Mouse (Mus musculus) retina, postnatal 7 days (tissue): ENCODE data around the gene Slc25a42.

ENCODE experiments used
- DNase-seq: peaks from one replicate; pipeline ENCODE4 v3.0.0-alpha.2; 2012; ENCODE audit warnings: low read depth, low spot score

Gene Slc25a42

DNA sequence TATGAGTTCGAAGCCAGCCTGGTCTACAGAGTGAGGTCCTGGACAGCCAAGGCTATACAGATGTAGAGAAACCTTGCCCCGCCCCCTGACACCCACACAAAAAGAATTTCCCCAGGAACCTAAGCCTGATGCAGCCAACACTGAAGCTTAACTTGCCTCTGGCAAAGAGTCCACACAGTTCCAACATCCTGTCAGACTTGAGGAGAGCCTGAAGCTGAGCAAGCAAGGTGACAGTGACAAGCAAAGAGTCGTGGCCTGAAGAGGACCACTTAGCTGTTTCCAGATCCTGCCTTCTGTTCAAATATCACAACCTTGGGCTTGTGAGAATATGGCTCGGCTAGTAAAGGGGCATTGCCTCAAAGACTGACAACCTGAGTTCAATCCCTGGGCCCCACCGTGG lies 3.0 kb upstream of the Slc25a42 start:
- no peak for DNase-seq

DNA sequence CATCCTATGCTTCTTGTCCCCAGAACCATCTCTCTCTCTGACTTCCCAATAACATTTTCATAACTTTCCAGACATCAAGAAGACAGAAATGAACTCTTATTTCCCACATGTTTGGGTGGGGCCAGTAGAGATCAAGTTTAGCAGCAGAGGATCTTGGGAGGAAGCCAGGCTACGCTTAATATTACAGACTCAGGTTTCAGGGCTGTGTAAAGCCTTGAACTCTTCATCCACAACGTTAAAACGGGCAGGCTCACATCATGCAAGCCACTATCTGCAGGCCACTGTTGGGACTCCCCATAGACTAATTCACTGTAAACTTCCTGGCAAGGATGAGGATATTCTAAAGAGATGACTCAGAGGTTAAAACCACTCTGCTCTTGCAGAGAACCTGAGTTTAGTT lies 2.3 kb upstream of the Slc25a42 start:
- DNase-seq = no peak

DNA sequence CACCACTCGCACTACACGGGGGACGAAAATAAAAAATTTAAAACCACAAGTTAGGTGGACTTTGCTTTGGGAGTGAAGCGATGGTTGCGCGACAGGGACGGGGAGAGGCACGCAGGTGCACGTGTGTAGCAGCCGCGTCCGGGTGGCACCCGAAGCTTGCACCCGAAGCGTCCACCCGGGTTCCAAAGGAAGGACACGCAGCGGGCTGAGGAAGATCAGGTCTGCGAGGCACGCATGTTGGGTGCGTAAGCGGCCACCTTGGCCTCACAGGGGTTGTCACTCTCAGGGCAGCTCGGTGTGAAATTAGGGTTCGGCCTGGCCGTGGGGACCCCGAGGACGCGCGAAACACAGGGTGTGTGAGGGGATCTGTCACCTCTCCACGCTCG lies 386 bp downstream of the Slc25a42 start:
- DNase-seq = no peak

DNA sequence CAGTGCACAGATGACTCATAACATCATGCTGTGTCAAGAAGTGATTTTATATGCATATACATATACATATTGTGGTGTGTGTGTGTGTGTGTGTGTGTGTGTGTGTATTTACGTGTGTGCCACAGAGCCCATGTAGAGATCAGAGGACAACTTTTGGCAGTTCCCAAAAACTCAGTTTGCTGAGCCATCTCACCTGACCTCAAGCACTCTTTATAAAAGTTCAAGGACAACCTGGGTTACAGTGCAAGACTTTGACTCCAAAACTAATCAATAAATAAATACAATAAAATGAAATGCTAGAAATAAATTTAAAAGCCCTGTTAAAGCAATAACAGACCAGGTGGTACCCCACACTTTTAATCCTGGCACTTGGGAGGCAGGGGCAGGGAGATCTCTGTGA lies 830 bp downstream of the Slc25a42 start:
- DNase-seq = no peak

DNA sequence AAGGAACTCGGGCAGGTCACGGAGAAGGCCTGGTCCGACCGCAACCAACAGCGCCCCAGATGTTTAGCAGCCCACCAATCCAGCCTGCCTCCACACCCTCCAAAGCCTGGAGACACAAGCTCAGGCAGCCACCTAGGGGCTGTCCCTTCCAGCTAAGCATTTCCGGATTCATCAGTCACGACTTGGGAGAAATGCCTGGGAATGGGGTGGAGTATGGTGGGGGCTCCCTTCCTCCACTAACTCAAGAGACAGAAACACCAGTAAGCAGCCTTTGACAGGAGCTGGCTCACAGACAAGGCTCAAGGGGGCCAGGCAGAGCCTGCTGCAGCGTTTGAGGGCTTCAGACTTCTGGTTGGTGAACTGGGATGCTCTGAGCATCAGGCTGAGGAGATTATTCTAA lies 1.6 kb downstream of the Slc25a42 start:
- no peak for DNase-seq

DNA sequence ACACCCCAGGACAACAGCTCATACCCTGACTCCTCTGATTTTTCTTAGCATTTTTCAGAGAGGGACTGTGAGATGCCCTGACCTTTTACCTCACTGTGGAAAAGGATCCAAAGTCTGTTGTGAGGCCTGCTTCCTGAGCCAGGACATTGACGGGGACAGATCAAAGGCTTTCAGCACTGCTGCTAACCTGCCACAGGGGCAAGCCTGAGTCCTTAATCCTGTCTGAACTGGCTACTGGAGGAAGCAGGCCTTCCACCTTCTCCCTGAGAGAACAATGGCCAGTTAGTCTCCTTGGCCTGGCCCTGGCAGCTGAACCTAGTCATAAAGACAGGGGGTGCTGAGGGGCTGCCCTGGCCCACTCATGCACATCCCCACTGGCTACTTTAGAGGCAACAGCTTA lies 4.0 kb downstream of the Slc25a42 start:
- DNase-seq = no peak

DNA sequence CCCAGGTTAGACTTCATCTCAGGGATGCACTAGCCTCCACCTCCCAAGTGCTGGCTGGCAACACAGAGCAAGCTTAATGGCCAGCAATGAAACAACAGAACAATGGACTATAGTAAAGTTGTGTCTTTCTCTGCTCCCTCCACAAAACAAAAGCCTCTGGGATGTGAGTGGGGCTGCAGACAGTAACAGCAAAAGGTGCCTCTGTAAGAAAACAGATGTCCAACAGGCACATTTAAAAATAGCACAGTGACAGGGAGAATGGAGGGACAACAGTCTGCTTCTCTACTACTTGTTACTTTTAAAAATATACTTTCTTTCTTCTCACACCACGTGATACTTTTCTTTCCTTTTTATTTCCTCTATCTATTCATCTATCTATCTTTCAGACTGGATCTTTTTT lies 7.3 kb downstream of the Slc25a42 start:
- DNase-seq = no peak

DNA sequence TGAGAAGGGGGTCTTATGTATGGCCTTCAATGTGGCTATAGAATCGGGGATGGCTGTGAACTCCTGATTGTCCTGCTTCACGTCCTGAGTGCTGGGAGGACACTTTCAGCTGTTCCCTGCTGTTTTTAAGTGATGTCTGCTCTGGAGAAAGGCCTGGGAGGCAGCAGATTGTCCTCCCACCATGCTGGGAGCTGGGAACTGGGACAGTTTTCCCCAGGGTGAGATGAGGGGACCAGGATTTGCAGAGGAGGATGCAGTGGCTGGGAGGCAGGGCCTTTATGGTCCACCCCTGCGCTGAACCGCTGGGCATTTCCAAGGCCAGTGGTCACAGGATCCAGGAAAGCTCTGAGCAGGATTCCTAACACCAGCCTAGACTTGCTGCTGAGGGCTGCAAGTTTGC lies 9.0 kb downstream of the Slc25a42 start:
- DNase-seq = no peak

DNA sequence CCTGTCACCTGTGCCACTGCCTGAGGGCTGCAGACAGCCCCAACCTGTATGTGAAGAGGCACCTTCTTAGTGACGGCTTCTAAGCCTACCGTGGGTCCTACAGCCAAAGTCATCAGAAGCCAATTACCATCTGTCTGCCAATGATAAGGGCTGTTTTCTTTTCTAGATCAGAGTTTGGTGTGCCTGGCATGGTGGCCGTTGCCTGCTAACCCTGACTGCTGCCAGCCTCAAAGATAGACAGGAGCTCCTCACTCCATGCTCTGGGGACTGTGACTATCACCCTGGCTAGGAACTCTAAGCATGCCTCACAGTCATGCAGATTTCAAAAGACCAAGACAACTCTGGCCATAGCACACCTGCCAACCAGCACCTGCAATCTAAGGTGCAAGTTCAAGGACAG lies 10.7 kb downstream of the Slc25a42 start:
- no peak for DNase-seq

DNA sequence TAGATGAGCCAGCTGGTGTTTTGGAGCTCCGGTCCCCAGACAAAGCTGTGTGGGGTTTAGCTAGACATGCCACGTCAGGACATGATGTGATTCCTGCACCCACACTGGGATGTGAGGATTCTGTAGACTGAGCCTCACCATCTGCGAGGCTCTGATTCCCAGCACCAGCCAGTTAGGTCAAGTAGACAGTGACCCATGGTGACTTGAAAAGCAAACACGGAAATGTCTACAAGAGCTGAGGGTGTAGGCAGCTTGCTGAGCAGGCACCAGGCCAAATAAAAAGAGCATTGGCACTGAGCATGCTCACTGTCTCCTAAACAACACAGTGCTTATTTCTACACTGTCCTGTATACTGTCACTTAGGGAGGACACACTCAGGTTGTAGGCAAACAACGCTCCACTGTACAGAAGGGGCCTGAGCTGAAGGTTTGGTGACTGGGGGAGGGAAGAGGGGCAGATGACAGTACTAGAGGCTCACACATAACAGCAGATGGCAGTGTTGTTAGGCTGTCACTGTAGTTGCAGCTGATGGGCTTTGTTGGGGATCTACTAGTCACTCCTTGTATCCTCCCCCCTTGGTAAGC lies 11.9 kb downstream of the Slc25a42 start:
- DNase-seq = no peak

DNA sequence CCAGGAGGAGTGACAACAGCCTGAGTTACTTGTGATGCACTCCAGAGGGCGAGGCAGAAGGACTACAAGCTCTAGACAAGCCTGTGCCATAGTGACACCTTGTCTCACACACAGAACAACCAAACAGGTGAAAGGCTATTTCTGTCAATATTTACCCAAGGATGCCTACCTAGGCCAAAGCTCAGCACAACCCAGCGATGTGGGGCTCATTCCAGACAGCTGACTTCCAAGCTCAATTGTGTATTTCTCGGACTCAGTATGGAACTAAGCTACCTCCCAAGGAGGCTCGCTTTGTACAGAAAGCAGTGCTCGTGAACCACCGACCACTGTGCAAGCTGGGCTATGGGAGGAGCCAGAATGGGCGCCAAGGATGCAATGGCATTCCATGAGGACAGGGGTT lies 14.5 kb downstream of the Slc25a42 start:
- DNase-seq = no peak

DNA sequence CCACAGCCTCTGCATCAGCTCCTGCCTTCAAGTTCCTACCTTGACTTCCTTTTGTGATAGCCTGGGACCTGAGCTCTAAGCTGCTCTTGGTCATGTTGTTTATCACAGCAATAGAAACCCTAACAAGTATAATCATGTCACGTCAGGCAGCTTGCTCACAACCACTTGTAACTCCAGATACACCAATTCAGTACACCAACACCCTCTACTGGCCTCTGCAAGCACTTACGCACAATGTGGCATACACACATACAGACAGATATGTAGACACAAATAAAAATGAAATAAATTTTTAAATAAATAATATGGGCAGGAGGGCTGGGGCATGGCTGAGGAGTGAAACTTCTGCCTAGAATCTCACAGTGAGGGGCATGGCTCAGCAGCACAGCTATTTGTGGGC lies 16.3 kb downstream of the Slc25a42 start:
- DNase-seq = no peak

DNA sequence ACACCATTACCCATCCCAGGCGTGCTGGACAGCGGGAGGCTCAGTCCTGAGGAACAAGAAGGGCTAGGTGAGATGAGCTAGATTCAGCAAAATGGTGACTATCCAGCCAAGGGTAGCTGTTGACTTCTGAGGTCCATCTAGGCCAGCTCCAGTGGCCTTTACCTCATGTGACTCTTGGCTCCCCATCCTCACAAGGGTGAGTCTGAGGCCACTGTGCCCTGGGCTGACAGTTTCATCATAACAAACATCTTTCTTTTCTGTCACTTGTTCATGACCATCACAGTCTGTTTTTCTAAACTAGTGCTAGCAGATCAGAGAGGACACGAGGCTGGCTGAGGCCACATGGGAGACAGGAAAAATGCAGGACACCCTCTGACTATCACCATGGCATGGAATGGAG lies 17.9 kb downstream of the Slc25a42 start:
- DNase-seq = no peak

DNA sequence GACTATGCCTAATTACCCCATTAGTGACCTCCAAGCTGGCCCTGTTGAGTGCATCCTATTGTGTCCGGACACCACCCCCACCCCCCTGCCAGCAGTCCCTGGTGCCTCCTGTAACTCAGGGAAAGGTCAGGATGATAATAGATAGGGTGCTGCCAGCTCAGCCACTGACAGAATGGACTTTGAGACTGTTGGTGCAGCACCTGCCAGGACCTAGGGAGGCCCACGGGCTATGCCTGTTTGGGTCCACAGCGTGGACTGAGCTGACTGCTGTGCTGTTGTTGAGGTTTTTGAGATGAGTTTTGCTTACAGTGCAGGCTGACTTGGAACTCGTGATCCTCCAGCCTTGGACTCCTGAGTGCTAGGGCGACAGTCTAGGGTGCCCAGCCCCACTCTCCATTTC lies 18.9 kb downstream of the Slc25a42 start:
- no peak for DNase-seq

DNA sequence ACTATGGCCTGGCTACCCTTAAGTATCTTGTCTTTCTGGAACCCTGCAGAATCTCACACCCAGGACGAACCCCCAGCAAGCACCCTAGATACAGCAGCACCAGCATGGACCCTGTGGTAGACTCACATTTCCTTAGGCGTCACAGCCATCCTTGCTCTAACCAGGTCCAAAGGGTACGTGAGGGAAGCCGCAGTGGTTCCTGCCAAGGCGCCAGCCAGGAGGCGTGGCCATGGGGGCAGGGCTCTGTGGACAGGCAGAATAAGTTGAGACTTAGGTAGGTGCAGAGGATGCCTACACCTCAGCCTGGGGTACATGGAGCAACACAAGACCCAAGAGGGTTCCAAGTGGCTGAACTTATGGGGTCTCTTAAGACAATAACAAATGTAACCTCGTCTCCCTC lies 23.4 kb downstream of the Slc25a42 start:
- DNase-seq = no peak

DNA sequence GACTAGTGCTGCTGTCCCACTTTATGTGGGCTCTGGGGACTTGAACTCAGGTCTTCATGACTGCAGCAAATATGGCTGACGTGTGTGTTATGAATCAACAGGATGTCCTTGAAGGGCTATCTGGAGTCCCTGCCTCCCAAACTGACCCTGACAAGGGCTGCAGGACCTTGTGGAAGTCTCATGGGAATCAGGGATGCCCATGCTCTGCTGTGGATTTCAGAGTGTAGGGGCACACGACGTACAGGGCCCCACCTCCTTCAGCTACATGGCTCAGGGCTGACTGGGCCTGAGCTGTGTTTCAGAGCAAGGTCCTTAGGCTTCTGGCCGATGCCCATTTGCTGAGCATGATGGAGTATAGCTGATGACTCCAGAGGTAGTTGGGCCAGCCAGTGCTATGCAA lies 28.9 kb downstream of the Slc25a42 start:
- no peak for DNase-seq

DNA sequence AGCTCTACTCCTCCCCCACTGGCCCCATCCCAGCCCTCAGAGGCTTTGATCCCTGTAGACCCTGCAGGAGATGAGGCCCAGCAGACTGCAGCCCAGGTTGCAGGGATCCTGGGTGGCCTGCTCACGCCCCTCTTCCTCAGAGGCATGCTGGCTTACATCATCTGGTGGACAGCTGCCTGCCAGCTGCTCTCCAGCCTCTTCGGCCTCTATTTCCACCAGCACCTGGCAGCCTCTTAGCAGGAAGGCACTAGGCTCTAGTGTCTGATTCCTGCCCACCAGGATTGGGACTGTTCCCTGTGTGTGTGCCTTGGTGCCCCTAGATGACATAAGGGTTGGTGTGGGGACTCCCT lies 30.2 kb downstream of the Slc25a42 start:
- DNase-seq = no peak

DNA sequence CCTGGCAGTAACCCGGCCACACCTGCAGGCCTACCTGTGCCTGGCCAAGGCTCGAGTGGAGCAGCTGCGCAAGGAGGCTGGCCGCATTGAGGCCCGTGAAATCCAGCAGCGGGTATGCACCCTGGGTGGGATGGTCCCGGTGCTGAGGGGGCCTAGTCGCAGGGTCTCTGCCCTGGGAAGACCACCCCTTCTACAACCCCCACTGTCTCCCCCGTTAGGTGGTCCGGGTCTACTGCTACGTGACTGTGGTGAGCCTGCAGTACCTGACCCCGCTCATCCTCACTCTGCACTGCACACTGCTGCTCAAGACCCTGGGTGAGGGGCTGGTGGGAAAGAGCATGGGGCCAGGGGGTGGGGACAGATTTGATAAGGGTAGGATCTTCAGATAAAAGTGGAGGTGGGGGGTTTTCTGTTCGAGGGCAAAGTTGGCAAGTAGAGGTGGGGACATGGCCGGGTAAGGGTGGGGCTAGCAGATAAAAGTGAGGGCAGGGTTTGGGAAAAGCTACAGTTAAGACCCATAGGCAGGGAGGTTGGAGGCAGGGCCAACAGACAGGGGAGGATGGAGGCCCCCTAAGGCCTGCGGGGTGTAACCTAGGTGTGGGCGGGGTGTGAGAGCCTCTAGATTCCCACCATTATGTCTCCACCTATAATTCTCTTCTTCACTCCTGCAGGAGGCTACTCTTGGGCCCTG lies 30.7 kb downstream of the Slc25a42 start:
- DNase-seq = no peak

DNA sequence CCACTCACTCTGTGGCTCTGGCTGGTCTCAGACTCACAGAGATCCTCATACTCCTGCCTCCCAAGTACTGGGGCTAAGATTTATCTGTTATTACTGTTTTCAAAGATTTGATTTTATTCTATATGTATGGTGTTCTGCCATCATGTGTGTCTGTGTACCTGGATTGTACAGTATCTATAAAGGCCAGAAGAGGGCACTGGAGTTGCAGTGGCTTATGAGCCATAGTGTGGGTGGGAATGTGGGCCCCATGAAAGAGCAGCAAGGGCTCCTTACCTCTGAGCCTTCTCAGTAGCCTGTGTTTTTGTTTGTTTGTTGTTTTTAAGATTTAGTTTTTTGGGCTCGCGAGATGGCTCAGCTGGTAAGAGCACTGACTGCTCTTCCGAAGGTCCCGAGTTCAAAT lies 33.0 kb downstream of the Slc25a42 start:
- DNase-seq = no peak

DNA sequence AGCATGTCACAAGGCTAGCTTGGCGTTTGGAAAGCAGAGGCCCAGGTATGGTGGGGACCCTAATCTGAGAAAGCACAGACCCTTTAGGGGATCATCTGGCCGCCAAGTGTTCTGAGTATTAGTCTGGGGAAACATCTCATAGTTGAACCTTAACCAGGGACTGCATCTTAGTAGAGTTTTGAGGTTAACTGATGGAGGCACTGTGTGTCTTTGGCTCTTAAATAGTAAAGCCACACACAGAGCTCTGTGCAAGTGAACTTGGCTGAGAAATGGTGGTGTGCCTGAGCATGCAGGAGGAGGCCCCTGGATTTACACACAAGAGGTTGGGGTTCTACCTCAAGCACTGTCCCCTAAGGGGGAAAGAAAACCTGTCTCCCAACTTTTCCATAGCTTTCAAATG lies 33.9 kb downstream of the Slc25a42 start:
- no peak for DNase-seq

DNA sequence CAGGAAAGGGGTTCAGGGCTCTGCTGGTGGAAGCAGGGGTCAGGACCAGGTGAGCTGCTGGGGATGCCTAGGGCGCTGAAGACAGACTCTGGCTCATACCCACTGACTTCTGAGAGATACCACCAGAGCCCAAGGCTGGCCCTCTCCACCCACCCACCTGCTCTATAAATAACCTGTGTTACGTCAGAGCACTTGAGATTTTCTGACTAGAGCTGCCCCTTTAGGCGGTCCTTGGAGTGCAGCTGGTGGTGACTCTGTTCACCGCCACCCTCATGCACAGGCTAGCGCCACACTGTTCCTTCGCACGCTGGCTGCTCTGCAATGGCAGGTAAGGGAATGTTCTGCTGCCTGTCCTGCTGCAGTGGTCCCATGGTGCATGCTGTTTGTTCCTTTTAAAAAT lies 38.0 kb downstream of the Slc25a42 start:
- DNase-seq = no peak

DNA sequence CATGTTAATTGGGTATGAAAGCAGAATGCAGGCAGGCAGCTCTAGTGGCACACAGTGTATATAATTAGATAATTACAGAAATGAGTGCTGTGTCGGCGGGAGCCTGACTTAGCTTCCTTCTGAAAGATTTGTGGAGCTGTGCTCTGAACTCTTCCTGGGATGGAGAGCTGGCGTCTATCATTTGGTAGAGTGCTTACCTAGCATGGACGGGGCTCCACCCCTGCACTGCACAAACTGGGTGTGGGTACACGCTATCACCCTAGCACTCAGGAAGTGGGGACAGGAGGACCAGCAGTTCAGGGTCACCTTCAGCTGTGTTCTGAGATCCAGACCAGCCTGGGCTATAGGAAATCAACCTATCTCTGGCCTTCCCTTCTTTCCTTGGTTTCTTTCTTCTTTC lies 38.8 kb downstream of the Slc25a42 start:
- DNase-seq = no peak

DNA sequence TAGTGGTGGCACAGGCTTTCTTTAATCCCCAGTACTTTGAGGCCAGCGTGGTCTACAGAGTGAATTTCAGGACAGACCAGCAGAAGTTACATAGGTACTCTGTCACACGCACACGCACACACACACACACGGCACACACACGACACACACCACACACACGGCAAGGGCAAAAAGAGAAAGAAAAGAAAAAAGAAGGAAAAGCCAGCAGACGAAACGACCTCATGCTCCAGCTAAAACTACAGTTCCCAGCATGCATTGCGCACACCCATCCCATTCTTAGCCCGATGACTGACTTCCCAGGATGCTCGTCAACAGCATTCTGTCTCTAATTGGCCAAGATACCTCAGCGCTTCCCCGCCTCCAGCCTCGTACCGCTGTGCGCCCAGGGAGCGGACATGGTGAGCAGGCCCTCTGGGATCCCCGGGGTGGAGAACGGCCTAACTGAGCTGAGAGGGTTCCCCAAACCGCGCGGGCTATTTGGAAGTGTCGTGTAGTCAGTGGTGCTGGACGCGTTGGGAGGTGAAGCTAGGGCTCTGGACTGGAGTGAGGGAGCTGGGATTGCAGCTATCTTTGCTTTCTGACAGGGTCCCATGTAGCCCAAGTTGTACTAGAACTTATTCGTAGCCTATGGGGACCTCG lies 39.9 kb downstream of the Slc25a42 start, which contains the start of gene Tmem161a:
Gene Tmem161a (plus strand): TSS at position 314 of the 639 bp plus-strand sequence.
- DNase-seq = peak; percentile 86
